Mouse (Mus musculus): Measurements from ENCODE around the gene Pacs2.
A peak's percentile ranks its signal among the peaks of the same experiment; 100 is the strongest.

The Pacs2 gene

DNA sequence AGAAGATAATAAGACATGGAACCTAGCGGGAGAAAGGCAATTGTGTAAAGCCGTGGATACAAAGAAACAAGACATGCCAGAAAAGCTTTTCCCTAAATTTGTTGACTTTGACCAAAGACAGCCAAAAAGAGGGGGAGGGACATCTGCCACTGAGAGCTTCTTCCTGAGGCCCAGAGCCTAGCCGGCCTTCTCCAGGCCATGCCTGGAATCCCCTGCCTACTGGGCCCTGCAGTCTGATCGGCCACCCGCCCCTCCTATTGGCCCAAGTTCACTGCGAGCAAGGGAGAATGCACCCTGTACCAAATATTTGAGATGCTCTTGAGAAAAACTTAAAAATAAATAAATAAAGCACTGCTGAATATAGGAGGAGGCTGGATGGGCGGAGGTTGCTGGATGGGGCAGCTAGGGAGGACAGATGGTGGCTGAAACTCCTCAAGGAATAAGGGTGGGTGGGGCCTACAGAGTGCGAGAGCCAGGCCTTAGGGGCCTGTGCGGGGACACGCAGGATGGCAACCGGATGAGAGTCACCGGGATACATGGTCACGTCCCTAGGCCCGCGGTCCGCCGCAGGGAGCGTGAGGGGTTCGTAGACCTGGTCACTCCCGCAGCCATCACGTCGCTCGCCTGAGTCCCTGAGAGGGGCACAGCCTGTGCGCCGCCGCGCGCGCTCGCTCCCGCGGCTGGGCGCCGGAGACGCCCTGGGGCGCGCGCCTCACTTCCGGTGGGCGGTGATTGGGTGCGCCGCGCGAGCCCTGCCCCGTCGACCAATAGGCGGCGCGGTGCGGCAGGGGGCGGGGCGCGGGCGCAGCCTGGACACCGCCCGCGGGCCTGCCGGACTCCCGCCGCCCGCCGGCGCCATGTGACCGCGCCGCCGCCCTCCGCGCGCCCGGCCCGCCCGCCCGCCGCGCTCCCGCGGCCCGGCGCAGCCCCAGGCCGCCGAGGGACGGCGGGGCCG lies at the start of gene Pacs2:
TSS of gene Pacs2 (plus strand) at position 905 of the 955 bp plus-strand sequence.
- DNase-seq (ENCODE audit: inconsistent age in 2 of 2, low spot score in 1 of 2), result peak; percentile 95 to 97

DNA sequence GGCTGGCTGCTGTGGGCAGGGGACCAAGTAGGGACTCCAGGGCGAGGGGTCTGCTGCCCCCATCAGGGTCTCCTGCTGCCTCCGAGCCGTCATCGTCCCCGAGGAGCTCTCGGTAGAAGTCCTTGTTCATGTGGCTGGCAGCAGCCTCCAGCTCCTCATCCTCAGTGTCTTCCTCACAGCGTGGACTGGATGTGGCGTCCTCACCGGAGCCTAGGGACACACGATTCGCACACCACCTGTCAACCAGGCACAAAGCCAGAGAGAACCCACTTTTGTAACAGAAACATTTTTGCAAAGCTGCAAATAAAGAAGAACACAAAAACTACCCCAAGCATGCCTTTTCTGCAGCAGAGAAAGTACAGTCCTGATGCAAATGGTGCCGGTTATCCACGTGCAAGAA lies 48.5 kb upstream of the Pacs2 start:
- DNase-seq (ENCODE audit: inconsistent age in 2 of 2, low spot score in 1 of 2), result no peak

DNA sequence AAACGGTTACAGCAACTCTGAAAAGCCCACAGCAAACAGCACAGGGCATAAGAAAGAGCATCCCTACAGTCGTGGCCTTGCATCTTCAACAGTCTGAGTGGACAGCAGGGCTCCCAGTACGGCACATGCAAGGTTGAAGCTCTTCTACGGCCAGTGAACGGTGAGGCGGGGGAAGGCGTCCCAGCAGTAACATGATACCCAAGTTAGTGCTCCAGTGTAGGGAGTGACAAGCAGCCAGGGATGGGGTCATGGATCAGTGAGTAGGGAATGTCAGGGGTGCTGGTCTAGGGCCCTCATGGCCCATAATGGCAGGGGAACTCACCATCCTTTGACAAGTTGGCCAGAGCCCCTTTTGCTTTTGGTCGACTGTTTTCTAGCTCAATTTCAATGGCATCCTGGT lies 45.4 kb upstream of the Pacs2 start:
- DNase-seq (ENCODE audit: inconsistent age in 2 of 2, low spot score in 1 of 2), result no peak

DNA sequence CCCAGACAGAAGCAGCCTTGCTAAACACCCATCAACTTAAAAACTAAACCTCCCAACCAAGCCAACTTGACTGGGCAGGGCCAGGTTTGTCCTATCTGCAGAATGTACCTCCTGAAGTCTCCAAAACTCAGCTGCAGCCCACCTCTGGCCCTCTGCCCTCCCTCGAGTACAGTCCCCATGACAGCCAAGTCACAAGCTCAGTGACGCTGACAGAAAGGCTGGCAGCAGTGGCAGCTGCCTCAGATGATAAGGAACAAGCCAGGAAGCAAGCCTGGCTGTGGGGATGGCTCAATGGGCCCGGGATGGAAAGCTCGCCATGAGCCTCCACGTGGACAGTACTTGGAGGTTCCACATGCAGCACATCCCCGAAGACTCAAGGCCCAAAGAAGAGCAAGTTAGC lies 44.7 kb upstream of the Pacs2 start:
- no peak for DNase-seq (ENCODE audit: inconsistent age in 2 of 2, low spot score in 1 of 2)

DNA sequence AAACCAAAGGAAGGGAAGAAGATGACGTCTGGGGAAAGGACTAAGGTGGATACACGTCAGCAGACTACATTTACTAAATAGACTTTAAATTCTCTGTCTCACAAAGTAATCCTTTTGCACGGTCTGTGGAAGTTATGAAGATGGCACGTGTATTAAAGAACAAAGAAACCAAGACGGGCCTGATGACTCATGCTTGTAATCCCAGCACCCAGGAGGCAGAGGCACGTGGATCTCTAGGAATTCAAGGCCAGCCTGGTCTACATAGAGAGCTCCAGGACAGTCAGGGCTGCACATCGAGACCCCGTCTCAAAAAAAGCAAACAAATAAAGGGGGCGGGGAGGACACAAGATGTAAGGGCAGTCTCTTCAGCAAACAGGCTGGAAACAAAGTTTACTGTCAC lies 39.6 kb upstream of the Pacs2 start:
- peak; percentile 43 to 71 for DNase-seq (ENCODE audit: inconsistent age in 2 of 2, low spot score in 1 of 2)

DNA sequence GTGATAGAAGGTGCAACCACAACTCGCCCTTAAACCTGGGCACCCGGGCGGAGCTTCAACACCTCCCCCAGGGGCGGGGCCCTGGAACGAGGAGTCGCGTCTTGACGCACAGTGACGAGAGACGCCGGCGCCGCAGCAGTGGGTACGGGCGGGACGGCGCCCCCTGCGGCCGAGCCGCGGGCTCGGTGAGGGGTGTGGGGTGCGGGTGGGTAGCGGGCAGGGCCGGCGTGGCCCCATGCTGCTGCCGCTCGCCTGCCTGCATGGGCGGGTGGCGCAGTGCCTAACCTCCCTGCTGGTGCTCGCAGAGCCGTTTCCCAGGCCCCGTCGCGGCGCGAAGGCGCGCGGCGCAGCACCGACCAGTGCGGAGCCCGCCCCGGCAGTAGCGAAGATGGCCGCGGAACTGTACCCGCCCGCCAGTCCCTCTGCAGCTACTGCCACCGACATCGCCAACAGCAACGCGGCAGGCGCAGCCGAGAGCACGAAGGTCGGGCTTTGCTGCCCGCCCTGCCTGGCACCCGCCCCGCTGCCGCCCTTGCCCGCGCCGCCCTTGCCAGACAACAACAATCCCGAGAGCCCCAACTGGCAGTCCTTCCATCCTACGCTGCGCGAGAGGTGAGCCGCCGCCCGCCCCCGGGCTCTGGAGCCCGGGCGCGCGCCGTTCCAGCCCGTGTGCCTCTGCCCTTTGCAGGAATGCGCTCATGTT lies 37.8 kb upstream of the Pacs2 start, which contains the start of gene Btbd6:
TSS of gene Btbd6 (plus strand) at position 112 of the 703 bp plus-strand sequence.
- peak; percentile 92 to 96 for DNase-seq (ENCODE audit: inconsistent age in 2 of 2, low spot score in 1 of 2)

DNA sequence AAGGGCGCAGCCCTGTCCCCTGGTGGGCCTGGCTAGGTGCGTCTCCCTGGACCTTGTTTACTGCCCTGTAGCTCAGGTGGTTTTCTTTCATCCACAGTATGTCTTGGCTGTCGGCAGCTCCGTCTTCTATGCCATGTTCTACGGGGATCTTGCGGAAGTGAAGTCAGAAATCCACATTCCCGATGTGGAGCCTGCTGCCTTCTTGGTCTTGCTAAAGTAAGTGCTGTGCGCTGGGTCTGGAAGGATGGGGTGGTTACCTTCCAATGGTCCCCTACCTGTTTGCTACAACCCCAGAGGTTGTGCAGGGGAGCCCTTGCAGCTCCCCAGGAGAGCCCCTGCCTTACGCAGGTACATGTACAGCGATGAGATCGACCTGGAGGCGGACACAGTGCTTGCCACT lies 37.2 kb upstream of the Pacs2 start:
- DNase-seq (ENCODE audit: inconsistent age in 2 of 2, low spot score in 1 of 2), result no peak

DNA sequence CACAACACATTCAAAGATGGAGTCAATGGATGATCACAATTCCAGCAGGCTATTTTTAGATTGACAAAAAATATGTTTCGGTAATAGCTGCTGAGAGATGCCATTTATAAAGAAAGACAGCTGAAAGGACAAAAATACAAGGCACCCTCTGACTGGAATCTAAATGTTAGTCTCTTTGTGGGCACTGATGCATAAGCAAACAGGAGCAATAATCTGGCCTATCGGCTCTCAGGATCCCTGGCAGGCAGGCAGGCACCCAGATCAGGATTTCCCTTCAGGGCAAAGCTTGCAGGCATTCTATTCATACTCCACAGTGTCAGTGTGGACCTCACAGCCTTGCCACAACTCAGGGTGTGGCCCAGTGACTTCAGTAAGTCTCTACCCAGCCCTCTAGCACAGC lies 32.3 kb upstream of the Pacs2 start:
- no peak for DNase-seq (ENCODE audit: inconsistent age in 2 of 2, low spot score in 1 of 2)

DNA sequence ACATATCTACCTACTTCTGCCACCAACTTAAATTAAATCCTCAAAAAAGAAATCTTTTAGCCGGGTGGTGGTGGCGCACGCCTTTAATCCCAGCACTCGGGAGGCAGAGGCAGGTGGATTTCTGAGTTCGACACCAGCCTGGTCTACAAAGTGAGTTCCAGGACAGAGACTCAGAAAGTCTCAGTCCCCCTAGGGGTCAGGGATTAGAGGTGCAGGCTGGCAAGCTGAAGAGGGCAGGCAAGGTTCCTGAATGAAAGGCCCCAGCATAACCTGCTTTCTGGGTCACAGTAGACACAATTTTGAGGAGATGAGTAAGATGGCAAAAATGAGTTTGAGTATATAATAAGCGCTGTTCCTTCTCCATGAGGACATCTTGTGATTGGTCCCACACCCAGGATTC lies 29.0 kb upstream of the Pacs2 start:
- DNase-seq (ENCODE audit: inconsistent age in 2 of 2, low spot score in 1 of 2), result peak in 1 of 2 experiments; percentile 48

DNA sequence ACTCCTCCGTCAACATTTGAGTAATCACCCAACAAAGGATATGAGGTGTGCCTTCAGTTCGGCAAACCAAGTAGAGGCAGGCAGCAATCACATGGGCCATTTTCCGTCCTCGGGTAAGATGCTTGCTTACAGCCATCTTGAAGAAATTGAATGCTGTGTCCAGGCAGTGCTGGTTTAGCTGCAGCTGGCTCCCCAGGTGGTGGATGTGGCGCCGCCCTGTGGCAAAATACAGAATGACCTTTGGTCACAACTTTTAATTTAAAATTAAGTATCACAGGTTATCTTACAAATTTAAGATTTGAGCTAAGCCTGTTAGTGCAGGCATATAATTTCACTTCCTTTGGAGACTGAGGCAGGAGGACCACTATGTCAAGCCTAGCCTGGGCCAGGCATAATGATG lies 26.4 kb upstream of the Pacs2 start:
- peak in 1 of 2 experiments; percentile 69 for DNase-seq (ENCODE audit: inconsistent age in 2 of 2, low spot score in 1 of 2)

DNA sequence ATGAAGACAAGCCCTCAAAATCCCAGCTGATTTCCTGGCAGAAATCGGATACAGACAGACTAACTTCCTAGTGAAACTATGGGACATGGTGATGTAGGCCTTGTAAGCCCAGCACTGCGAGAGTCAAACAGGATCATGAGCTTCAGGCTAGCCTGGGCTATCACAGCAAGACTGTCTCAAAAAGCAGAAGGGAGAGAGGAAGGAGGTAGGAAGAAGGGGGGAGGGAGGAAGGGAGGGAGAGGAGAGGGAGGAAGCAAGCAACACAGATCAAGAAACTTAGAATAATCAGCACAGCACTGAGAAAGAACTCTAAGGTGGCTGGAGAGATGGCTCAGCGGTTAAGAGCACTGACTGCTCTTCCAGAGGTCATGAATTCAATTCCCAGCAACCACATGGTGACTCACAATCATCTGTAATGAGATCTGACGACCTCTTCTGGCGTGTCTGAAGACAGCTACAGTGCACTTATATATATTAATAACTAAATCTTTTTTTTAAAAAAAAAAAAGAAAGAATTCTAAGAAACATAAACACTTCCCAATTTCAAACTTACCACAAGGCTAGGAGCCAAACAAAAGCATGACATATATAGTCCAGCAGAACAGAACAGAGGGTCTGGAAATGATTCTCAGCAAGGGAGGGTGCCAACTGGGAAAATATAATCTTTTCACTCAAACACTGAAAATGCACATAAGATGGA lies 23.5 kb upstream of the Pacs2 start:
- DNase-seq (ENCODE audit: inconsistent age in 2 of 2, low spot score in 1 of 2), result no peak

DNA sequence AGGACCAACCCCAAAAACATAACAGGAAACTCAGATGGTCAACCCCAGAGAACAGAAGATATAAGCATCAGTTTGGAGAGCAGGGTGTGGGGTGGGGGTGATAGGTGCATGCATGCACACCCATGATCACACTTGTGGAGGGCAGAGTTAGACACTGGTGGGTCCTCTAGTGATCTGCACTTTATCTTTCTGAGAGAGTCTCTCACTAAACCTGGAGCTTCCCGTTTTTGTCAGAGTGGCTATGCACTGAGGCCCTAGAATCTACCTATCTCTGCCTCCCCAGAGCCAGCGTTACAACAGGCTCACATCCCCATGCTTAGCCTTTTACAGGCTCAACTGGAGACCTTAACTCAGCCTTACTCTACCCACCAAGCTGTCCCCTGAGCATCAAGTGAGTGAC lies 22.9 kb upstream of the Pacs2 start:
- DNase-seq (ENCODE audit: inconsistent age in 2 of 2, low spot score in 1 of 2), result no peak

DNA sequence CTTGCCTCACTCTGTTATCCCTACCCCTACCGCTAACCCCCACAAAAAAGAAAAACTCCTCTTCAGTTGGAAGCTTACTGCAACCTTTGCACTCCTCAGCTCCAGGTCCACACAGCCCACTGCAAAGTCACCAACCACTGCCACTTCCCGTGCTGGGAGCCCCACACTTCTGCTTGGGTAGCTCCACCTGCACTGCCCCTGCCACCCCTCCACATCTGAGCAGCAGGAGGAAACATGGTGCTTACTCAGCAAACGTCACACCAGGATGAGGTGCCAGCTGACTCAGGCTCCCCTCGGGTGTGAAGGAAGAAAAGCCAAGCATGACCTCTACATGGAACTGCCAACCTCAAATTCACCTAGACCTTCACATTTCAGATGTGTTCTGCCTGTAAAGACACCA lies 20.2 kb upstream of the Pacs2 start:
- DNase-seq (ENCODE audit: inconsistent age in 2 of 2, low spot score in 1 of 2), result no peak

DNA sequence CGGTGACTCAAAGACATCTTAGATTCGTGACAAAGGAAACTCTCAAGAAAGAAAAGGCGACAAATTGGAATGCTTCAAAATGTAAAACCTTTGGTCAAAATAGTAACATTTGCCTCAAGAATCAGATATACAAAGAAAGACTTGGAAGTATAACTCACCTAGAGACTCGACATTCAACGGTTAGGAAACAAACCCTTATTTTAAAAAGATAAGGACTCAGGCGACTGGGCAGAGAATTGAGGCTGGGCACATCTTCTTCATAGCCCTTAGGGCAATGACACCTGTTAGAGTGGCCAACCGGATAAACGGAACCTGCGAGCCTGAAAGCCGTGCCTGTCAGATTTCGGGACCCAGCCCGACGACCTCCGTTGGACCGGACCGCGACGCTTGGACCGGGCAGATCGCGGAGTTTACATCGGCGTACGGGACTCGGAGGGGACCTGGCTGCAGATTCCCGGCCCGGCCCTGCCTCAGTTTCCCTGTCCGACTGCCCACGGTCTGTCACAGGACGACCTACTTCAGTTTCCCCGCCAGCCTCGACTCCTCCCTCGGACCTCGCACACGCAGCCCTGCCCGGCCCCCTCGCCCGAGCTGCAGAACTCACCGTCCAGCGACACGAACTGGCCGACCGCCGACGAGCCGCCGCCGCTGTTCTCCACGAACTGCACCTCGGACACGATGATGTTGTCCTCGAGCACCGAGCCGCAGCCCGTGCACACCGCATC lies 14.6 kb upstream of the Pacs2 start:
- DNase-seq (ENCODE audit: inconsistent age in 2 of 2, low spot score in 1 of 2), result no peak

DNA sequence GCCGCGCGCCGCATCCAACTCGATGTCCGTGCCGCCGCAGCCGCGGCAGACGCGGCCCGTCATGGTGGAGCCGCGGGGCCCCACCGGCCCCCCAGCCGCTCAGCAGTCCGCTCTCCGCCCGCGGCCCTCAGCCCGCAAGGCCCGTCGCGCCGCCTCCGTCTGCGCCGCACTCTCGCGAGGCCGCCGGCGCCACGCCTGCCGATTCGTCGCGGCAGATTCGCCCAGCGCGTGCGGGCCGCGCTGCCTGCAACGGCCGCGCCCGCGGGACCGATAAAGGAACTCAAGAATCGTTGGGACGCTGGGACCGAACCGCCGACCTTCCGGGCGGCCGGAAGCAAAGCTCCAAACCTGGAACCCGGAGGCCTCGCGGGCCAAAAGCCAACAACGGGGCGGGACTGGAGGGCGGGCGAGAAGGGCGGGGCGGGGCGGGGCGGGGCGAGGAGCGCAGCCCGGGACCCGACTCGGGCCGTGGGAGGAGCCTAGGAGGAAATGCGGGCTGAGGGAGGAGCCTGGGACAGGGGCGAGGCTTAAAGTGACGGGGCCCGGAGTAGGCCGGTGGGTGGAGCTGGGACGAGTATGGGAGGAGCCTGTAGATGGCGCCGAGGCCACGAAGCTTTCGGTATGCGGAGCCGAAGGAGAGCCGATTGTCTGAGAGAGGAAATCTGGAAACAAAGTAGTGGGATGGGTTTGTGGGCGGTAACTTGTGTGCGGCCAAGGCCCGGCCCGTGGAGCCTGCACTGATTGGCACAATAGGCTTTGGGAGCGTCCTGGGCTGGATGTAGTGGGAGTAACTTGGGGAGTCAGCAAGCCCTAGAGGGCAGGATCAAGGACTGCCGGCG lies 13.8 kb upstream of the Pacs2 start, which contains the start of gene Brf1:
TSS of gene Brf1 (minus strand) at position 411 of the 839 bp plus-strand sequence.
- peak; percentile 98 for DNase-seq (ENCODE audit: inconsistent age in 2 of 2, low spot score in 1 of 2)

DNA sequence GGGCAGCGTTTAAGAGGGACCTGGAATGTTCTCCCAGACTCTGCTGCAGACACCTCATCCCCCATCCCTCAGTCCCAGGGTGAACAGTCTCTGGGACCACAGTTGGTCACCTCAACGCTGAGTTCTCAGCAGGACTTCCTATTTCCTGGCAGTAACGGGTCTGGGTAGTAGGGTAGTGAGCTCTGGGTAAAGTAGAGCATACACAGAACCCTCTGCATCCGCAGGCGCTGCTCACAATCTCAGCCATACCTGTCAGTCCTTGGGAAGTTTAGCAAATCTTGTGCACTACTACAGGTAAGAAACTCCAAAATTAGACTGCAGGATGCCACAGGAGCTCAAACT lies 13.2 kb upstream of the Pacs2 start:
- DNase-seq (ENCODE audit: inconsistent age in 2 of 2, low spot score in 1 of 2), result no peak

DNA sequence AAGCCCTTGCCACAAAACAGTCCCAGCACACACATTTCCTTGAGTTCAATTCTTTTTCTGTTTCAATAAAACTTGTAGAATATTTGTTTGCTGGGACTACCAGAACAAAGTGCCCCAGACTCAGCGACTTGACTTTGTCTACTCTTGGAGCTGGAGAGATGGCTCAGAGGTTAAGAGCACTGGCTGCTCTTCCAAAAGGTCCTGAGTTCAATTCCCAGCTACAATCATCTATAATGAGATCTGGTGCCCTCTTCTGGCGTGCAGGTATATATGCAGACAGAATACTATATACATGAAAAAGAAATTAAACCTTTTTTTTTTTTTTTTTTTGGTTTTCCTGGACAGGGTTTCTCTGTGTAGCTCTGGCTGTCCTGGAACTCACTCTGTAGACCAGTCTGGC lies 11.6 kb upstream of the Pacs2 start:
- DNase-seq (ENCODE audit: inconsistent age in 2 of 2, low spot score in 1 of 2), result peak in 1 of 2 experiments; percentile 40

DNA sequence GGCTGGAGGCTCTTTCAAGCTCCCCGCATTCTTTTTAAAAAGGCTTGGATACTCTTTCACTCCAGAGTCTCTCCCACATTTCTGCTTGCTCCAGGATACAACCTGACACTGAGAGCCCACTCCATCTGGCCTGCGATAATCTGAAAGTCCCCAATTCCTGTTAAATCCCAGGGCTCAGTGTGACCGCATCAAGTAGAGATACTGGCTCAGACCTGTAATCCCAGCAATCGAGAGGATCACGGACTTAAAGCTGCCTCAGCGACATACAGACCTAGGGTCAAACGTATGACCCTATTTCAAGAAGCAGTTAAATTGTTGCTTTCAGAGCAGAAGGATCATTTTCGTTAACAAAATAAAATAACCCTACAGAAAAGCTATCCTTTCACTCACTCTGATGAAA lies 10.3 kb upstream of the Pacs2 start:
- DNase-seq (ENCODE audit: inconsistent age in 2 of 2, low spot score in 1 of 2), result no peak

DNA sequence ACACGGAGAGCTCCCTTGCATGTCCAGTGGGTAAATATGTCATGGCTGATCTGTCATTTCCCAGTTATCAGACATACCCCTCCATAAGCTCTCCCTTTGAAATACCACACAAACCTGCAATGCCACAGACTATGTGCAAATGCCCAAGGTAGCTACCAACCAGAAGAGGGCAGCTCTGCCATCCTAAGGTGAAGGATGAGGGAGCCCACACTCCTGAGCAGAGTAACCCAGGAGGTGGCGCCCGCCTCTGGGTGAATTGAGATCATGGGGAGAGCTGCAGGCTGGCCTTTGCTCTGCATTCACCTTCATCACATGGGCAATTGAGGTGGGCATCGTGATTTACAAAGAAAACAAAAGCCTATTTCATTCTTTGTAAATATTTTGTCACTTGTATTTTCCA lies 9.3 kb upstream of the Pacs2 start:
- peak; percentile 81 to 90 for DNase-seq (ENCODE audit: inconsistent age in 2 of 2, low spot score in 1 of 2)
